Mouse (Mus musculus): ENCODE results near the gene E2f2.
A peak's percentile ranks its signal among the peaks of the same experiment; 100 is the strongest.

Gene E2f2

DNA sequence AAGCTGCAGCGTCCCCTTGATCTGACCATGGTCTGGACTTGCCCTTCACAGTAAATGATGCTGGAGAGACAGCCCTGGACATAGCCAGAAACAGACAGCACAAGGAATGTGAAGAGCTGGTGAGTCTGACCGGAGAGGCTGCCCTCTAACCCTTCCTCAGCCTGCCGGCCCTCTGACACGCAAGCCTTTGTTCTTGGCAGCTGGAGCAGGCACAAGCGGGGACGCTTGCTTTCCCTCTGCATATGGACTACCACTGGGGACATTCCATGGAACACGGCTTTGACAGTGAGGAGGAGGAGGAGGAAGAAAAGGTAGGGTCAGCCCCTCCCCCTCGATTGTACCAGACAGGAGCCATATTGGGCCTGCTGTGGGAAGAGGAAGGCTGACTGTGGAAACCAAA, 68.8 kb downstream of the E2f2 start:
- DNase-seq (ENCODE audit: low spot score in 2 of 2), result no peak

DNA sequence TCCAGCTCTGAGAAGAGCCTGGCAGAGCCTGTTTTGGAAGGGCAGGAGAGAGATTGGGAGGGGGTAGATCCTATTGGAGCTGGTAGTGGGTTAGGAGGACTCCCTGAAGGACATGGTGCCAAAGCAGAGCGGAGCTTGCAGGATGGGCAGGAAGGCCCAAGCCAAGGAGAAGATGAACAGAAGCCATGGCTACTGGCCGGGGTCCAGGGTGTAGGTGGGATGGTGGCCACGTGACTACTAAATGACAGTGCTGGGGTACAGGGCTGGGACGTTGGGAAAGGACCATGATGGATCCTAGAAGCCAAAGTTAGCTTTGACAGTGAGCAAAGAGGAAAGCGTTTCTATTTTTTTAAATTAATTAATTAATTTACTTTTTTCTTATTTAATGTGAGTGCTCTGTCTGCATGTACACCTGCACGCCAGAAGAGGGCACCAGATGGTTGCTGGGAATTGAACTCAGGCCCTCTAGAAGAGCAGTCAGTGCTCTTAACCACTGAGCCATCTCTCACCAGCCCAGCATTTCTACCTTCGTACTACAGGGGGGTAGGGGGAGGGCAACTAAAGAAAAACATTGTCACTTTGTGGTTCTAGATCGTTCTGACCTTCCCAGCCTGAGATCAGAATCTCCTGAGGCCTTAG, 70.0 kb downstream of the E2f2 start:
- DNase-seq (ENCODE audit: low spot score in 2 of 2), result peak in 1 of 2 experiments; percentile 60

DNA sequence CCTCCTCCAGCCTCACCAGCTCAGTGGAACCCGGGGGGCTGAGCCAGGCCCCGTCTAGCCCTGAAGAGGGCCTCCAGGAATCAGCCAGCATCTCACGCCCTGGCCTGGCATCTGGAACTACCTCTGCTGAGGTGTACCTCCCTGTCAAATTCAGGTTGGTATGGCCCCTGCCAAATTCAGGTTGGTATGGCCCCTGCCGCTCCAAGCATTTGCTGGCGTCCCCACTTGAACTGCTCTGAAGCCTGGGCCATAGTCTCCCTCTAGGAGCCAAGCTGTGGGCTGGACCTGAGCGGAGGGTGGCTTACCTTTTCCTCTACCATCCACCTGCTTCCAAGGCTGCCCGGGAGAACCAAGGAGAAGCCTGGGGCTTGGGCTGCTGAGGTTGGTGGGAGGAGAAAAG, 70.5 kb downstream of the E2f2 start:
- no peak for DNase-seq (ENCODE audit: low spot score in 2 of 2)

DNA sequence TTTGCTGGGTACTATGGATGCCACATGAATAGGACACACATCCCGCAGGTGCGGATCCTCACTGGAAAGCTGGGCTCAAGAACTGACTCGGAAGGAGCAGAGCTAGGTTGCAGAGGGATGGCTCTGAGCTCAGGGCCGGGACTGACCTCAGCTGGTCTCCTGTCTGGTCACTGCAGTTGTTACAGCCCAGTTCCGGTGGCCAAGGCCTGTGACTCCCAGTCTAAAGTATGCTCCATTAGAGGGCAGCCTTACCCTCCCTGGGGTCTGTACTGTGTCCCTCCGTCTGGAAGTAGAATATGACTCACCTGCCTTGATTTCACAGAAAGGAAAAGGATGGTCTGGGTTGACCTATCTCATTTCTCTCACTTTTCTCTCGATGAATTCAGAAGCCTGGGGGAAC, 72.0 kb downstream of the E2f2 start:
- DNase-seq (ENCODE audit: low spot score in 2 of 2), result no peak
